Mouse (Mus musculus) forebrain, embryonic 15.5 days (tissue): ENCODE data around the gene Nxf7. TPM values are rescaled to one million over a fixed set of nuclear protein-coding genes. Genes with fewer than 3 reads are reported as not detected.
A peak's percentile ranks its signal among the peaks of the same experiment; 100 is the strongest.
"Not testable (repeated sequence)": the region's sequence is repeated elsewhere in the genome, so short reads cannot be mapped to it uniquely, and the experiment has no call there.

ENCODE experiments used
- ATAC-seq: fragments of 200-750 bp; cut with Nextera tagmentation; replicated peaks from 2 replicates; pipeline ENCODE4 v1.8.0; 2017; ENCODE audit warnings: mild to moderate bottlenecking, moderate TSS enrichment, moderate library complexity
- H3K27ac ChIP-seq: fragments of 300-500 bp; sonication (generic); replicated peaks from 2 replicates; pipeline ENCODE4 v1.5.1; 2015; ENCODE audit warnings: mild to moderate bottlenecking, inconsistent platforms
- H3K27me3 ChIP-seq: fragments of 300-500 bp; sonication (generic); 2 replicates; pipeline ENCODE4 v1.6.1; 2015; ENCODE audit warnings: inconsistent platforms
- H3K36me3 ChIP-seq: fragments of 300-500 bp; sonication (generic); 2 replicates; pipeline ENCODE4 v1.6.1; 2015; ENCODE audit warnings: mild to moderate bottlenecking, inconsistent platforms
- H3K4me1 ChIP-seq: fragments of 300-500 bp; sonication (generic); 2 replicates; pipeline ENCODE4 v1.6.1; 2015; ENCODE audit warnings: inconsistent platforms
- H3K4me2 ChIP-seq: fragments of 300-500 bp; sonication (generic); replicated peaks from 2 replicates; pipeline ENCODE4 v1.6.1; 2015; ENCODE audit warnings: mild to moderate bottlenecking, inconsistent platforms
- H3K4me3 ChIP-seq: fragments of 300-500 bp; sonication (generic); 2 replicates; pipeline ENCODE4 v1.5.1; 2015; ENCODE audit warnings: mild to moderate bottlenecking, inconsistent platforms
- H3K9ac ChIP-seq: fragments of 300-500 bp; sonication (generic); replicated peaks from 2 replicates; pipeline ENCODE4 v1.6.1; 2015; ENCODE audit warnings: mild to moderate bottlenecking, inconsistent platforms
- H3K9me3 ChIP-seq: fragments of 300-500 bp; sonication (generic); 2 replicates; pipeline ENCODE4 v1.6.1; 2016; ENCODE audit warnings: inconsistent platforms
- WGBS: fragments of 180-500 bp; shearing (Covaris S2); methylation state at CpG from one replicate; pipeline ENCODE4 v1.1.7; 2015; ENCODE audit warnings: mixed read lengths; 5-methylcytosine and 5-hydroxymethylcytosine counted together
- polyA plus RNA-seq: library from polyadenylated mRNA; unstranded; fragments of >200 nt; fragmentation: Nextera tagmentation; extraction: Ambion mirVana; gene quantifications from 2 replicates; pipeline ENCODE4 v1.2.1, GENCODE M21; 2015

The Nxf7 gene
- polyA plus RNA-seq = not detected in 2 replicates

DNA sequence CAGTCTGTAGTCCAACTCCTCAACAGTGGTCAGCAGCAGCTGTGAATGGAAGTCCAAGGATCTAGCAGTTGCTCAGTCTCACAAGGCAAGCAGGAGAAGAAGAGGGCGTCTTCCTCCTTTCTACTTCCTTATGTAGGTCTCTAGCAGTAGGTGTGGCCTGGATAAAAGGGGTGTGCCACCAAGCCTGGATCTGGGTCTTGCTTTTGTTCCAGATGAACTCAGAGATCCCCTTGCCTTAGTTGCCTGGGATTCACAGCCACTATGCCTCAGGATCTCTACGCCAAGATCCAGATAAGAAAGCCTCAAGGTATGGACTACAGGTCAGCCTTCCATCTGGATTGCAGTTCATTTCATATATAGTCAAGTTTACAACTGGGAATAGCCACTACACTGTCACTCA, at the start of gene Nxf7:
Gene Nxf7 (minus strand): TSS at position 101 of the 400 bp plus-strand sequence.
- 82% methylated on average over 2 of the region's 2 CpGs for WGBS
- ATAC-seq = no peak
- Histone ChIP-seq H3K4me1 (no peaks in the 10 kb centered on the region), H3K9ac (no peak within 1 kb of the TSS), H3K27me3 (no peaks in the 10 kb centered on the region), H3K4me3 (no peak within 1 kb of the TSS), H3K27ac (no peak within 1 kb of the TSS), H3K4me2 (no peak within 1 kb of the TSS), H3K36me3 (no peaks in the 10 kb centered on the region), H3K9me3 (0 out of 2 replicates have a peak, but pooled peaks cover 4% of the 10 kb centered on the region)

DNA sequence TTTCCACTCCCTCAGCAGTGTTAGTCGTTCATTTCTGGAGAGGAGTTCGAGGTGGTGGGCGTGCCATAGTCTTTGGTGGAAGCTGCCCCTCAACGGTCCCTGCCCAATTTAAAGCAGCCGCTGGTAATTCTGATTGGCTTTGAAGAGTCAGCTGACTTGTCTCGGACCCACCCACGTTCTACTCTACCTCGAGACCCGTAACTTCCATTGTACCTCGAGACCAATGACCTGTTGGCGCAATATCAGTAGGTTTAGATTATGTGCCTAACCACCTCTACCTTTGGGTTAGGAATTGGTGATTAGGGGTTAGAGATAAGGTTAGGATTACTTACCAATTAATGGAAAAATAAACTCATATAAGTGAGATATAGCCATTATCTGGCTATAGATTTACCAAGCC, 29.0 kb upstream of the Nxf7 start, which contains the start of gene Prame:
Gene Prame (minus strand): TSS at position 101 of the 400 bp plus-strand sequence.
- Histone ChIP-seq H3K4me3 (no peak within 1 kb of the TSS), H3K36me3 (no peaks in the 10 kb centered on the region), H3K4me2 (no peak within 1 kb of the TSS), H3K27me3 (no peaks in the 10 kb centered on the region), H3K4me1 (no peaks in the 10 kb centered on the region), H3K9me3 (no peaks in the 10 kb centered on the region), H3K9ac (no peak within 1 kb of the TSS), H3K27ac (no peak within 1 kb of the TSS)
- ATAC-seq = no peak
- 93% methylated on average over 11 of the region's 11 CpGs for WGBS

DNA sequence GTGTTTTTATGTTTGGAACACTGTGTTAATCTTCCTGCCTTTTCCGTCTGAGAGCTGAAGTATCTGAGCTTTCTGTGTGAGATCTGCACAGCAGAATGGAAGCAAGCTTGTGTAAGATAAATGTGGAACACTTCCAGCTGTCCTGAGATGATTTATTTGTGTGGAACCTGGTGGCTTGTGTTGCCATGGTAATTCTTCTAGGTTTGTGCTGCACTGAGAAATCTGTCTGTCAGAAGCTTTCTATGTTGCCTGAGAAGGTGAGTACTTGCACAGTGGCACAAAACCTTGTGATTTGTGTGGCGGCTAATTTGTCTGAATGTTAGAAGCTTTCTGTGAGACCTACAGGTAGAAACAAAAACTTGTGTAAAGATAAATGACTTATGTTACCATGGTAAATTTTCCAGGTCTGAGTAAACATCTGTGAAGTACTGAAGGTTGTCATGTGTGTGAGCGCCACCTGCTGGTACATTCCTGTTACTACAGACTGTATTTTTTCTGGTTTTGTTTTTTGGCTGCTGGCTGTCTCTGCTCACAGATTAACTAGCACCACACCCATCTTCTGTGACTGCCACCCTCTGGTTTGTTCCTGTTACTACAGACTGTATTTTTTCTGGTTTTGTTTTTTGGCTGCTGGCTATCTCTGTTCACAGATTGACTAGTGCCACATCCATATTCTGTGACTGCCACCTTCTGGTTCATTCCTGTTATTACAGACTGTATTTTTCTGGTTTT, 2.9 kb upstream of the Nxf7 start:
- H3K4me2 ChIP-seq, H3K27ac ChIP-seq, H3K36me3 ChIP-seq, H3K27me3 ChIP-seq, H3K9ac ChIP-seq, H3K4me3 ChIP-seq, H3K9me3 ChIP-seq, H3K4me1 ChIP-seq: not testable (repeated sequence)
- ATAC-seq = 0 out of 2 replicates have a peak, but pooled peaks have one; percentile 11
- 65% methylated on average over 3 of the region's 3 CpGs for WGBS

DNA sequence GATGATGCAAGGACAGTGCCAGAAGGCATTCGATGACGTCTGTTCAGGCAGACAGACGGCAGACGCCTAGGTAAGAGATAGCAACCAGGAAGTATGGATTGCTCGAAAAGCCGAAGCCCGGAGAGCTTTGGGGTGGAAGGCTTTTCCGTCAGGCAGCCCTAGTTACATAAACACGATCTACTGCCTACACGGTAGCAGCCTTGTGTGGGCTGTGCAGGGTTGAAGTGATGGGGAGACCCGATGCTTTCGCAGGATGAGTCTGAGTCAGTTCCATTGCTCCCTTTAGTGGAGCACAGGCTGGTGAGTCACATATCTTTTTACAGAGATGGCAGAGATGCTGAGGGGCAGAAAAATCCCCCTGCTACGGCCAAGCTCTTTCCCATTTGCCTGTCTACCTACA, 481 bp downstream of the Nxf7 start:
- 92% methylated on average over 13 of the region's 13 CpGs for WGBS
- H3K27ac ChIP-seq = no peak overlapping the region
- ATAC-seq = no peak
- no peak overlapping the region for H3K4me2 ChIP-seq
- H3K4me3 ChIP-seq = no peak overlapping the region
- no peaks in the 10 kb centered on the region for H3K27me3 ChIP-seq
- no peaks in the 10 kb centered on the region for H3K4me1 ChIP-seq
- no peaks in the 10 kb centered on the region for H3K36me3 ChIP-seq
- H3K9me3 ChIP-seq = 0 out of 2 replicates have a peak, but pooled peaks cover 4% of the 10 kb centered on the region
- H3K9ac ChIP-seq = no peak overlapping the region

DNA sequence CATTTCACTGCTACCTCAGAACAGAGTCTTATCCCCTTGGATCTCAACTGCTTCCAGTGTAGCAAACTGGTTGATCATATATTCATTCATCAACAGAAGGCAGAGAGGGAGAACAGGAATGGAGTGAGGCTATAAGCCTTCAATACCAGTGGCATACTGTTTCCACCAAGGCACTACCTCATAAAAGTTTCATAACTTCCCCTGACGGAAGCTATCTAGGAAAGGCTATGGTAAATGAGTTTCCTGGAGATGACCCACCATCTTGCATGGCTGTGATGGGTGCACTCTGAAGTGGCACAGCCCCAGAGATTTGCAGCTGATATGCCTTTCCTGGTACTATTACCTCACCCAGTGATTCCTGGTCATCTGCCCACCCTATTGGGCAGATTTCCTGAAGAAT, 22.2 kb downstream of the Nxf7 start:
- Histone ChIP-seq H3K9me3 (no peaks in the 10 kb centered on the region), H3K27me3 (no peaks in the 10 kb centered on the region), H3K9ac (no peak overlapping the region), H3K4me3 (no peak overlapping the region), H3K4me1 (no peaks in the 10 kb centered on the region), H3K4me2 (no peak overlapping the region), H3K36me3 (no peaks in the 10 kb centered on the region), H3K27ac (no peak overlapping the region)
- WGBS = 100% methylated on average over 1 of the region's 1 CpGs
- ATAC-seq = no peak

DNA sequence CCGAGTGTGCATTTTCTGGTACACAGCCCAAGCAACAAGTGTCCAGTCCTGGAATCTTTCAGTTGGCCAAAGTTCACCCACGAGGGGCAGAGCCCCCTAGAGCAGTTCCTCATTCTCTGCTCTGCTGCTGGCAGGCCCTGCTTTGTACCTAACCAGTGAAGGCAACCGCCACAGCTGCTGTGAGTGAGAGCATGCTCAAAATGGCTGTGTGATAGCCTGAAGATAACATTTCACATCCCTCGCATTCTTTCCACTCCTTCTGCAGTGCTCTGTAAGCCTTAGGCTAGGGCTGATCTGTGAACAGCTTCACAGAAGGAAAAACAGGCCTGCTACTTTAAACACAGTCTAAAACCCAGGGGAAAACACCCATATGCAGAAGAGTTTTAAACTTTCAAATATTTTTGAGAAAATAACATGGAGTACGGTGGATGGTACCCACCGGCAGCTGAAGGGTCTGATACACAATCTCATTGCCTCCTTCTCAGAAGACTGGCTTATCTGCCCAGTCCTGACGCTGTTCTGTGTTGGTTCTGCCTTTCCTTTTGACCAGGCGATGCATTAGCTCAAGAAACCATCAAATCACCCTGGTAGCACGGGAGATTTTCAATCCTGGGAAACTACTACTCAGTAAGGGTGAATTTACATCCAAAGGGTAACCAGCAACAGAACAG, 23.5 kb downstream of the Nxf7 start:
- not testable (repeated sequence) for H3K27ac ChIP-seq, ATAC-seq, H3K4me1 ChIP-seq, H3K36me3 ChIP-seq, H3K9ac ChIP-seq, H3K9me3 ChIP-seq, H3K27me3 ChIP-seq, H3K4me2 ChIP-seq, H3K4me3 ChIP-seq
- 77% methylated on average over 9 of the region's 9 CpGs for WGBS

DNA sequence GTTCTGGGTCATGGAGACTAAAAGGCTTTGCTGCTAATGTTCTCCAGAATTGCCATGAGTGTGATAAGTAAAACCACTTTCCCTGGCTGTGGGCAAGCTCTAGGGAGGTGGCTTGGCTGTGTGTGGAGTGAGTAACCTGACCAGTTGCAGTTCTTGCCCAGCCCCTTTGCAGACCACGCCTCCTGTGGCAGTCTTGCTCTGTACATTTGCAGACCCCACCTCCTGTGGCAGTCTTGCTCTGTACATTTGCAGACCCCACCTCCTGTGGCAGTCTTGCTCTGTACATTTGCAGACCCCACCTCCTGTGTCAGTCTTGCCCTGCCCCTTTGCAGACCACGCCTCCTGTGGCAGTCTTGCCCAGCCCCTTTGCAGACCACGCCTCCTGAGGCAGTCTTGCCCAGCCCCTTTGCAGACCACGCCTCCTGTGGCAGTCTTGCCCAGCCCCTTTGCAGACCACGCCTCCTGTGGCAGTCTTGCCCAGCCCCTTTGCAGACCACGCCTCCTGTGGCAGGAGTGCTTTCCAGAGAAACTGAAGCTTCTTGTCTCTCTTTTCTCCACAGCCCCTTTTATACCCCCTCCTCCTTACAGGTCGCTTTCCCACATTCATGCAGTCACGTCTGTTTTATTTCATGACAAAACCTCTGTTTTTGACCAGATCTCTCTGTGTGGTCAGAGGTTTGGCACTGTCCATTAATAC, 24.2 kb downstream of the Nxf7 start:
- H3K27ac ChIP-seq, H3K9ac ChIP-seq, H3K4me2 ChIP-seq, ATAC-seq, H3K4me3 ChIP-seq, H3K4me1 ChIP-seq, H3K27me3 ChIP-seq, H3K36me3 ChIP-seq, H3K9me3 ChIP-seq: not testable (repeated sequence)
- WGBS = 30% methylated on average over 8 of the region's 8 CpGs

DNA sequence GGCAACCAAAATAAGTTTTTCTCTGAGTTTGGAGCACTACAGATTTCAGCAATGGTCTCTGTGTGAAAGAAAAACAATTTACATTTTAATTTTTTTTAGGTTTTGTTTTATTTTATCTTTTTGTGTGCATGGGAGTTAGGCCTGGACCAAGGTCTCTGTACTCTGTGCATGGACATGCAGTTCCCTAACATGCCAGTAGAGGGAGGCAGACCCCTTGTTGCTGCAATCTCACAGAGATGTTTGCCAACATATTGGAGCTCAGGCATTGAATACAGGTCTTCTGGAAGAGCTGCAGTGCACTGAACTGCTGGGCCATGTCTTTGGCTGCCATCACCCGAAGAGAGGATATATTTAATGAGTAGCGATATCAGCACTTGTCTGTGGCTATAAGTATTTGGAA, 29.1 kb downstream of the Nxf7 start:
- not testable (repeated sequence) for H3K4me2 ChIP-seq, H3K4me3 ChIP-seq, H3K36me3 ChIP-seq, H3K4me1 ChIP-seq, H3K27ac ChIP-seq, H3K9ac ChIP-seq, H3K9me3 ChIP-seq, H3K27me3 ChIP-seq
- ATAC-seq = peak; percentile 86
- 11% methylated on average over 1 of the region's 2 CpGs for WGBS

DNA sequence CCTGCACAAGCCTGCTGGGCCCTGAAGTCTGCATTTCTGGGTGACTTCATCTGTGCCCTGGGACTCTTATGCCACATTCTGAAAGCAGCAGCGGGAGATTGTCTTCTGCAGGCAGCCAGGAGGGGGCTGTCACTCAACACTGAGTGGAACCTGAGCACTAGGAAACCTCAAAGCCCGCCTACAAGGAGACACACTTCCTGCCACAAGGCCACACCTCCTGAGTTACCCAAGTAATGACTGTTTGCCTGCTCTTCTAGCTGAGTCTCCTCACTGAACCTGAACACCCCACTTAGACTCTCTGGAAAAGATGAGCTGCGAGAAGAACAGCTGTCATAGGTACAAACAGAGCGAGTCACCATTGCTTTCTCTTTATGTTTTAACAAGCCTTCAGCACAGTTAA, 33.6 kb downstream of the Nxf7 start:
- not testable (repeated sequence) for H3K27me3 ChIP-seq, H3K9me3 ChIP-seq, H3K4me2 ChIP-seq, ATAC-seq, H3K36me3 ChIP-seq, H3K27ac ChIP-seq, H3K9ac ChIP-seq, H3K4me3 ChIP-seq, H3K4me1 ChIP-seq
- WGBS = 67% methylated on average over 4 of the region's 4 CpGs

DNA sequence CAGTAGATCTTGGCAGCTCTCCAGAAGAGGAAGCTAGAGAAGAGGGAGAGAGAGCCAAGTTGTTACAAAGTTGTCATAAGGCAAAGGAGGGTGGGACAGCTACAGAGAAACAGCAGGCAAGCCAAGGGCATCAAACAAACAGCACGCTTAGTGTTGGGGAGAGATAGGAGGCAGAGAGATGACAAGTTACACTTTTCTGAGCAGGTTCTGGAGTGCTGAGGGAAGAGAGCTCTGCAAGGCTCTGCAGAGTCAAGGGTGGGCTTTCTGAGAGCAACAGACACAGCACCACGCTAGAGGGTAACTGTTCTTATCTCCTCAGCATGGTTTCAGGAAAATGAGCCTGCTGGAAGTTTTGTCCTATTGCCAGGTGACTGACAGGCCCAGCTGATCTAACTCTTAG, 35.7 kb downstream of the Nxf7 start:
- Histone ChIP-seq H3K4me1 (no peaks in the 10 kb centered on the region), H3K4me2 (no peak overlapping the region), H3K27ac (no peak overlapping the region), H3K36me3 (no peaks in the 10 kb centered on the region), H3K4me3 (no peak overlapping the region), H3K9me3 (no peaks in the 10 kb centered on the region), H3K9ac (no peak overlapping the region), H3K27me3 (no peaks in the 10 kb centered on the region)
- ATAC-seq = no peak
- WGBS = 30% methylated on average over 2 of the region's 2 CpGs

DNA sequence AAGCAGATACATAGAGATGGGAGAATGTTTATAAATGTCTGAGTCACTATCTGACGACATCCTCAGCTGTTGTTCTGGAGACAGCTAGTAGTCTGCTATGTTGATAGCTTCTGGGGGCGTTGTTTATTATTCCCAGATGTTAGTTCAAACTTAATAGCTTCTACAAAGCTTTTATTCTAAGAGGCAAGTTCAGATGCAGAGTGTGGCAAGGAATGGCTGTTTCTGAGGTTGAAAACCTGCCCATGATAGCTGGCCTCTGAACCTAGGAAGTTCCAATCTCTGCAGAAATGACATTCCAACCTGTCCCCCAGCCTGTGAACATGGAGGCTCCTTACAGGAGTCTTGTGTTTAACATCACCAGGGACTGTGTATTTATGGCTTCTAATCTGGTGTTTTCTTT, 36.9 kb downstream of the Nxf7 start:
- 69% methylated on average over 2 of the region's 2 CpGs for WGBS
- not testable (repeated sequence) for ATAC-seq

DNA sequence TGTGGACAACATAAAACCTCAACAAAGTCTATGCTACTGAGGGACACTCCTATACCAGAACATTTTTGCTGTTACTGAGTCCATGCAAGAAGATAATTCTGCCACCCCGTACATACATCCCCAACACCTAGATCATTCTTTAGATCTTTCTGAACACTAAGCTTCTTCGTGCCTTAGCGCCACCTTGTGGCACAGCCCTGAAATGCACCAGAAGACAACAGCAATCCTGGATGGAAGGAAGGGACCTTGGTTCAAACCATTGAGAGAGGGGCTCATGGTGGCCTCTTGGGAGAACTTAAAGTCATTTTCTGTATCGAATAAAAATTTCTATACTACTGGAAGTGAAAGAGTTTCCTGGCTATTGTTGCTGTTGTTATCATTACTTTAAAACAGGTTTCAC, 37.6 kb downstream of the Nxf7 start:
- ATAC-seq, H3K4me1 ChIP-seq, H3K9ac ChIP-seq, H3K27ac ChIP-seq, H3K36me3 ChIP-seq, H3K27me3 ChIP-seq, H3K4me2 ChIP-seq, H3K4me3 ChIP-seq, H3K9me3 ChIP-seq: not testable (repeated sequence)
- 34% methylated on average over 4 of the region's 4 CpGs for WGBS

More for the DNA sequence above, 36.9 kb downstream of the Nxf7 start:
- H3K36me3 ChIP-seq, H3K4me3 ChIP-seq, H3K4me1 ChIP-seq, H3K9me3 ChIP-seq, H3K4me2 ChIP-seq, H3K27me3 ChIP-seq, H3K27ac ChIP-seq, H3K9ac ChIP-seq: not testable (repeated sequence)
